Mouse (Mus musculus) MEL (cell line): ENCODE results near the gene Lgals7. TPM values are rescaled to one million over a fixed set of nuclear protein-coding genes. Genes with fewer than 3 reads are reported as not detected.

Source experiments
- DNase-seq: peaks from one replicate; pipeline ENCODE4 v3.0.0; 2011; ENCODE audit warnings: low read depth, low spot score
- H3K27ac ChIP-seq: 2 replicates; pipeline ENCODE4 v1.5.1; 2012; ENCODE audit warnings: low read depth, mild to moderate bottlenecking, control low read depth, low read length, moderate library complexity; ENCODE audit not compliant: control insufficient read depth
- H3K27me3 ChIP-seq, 2 experiments: fragments of 150-350 bp in 1 of 2; sonication (generic) in 1 of 2; 2 replicates each; pipeline ENCODE4 v1.6.1; 2012; ENCODE audit warnings: low read length in 2 of 2, mild to moderate bottlenecking in 2 of 2, improper control_type of control experiment in 1 of 2, moderate library complexity in 1 of 2; ENCODE audit not compliant: insufficient read depth in 2 of 2, control insufficient read depth in 1 of 2
- H3K36me3 ChIP-seq, 2 experiments: 2 replicates each; pipeline ENCODE4 v1.6.1; 2012 to 2014; ENCODE audit warnings: low read length in 2 of 2, improper control_type of control experiment in 1 of 2, inconsistent platforms in 1 of 2, mild to moderate bottlenecking in 1 of 2; ENCODE audit not compliant: insufficient read depth in 2 of 2, control insufficient read depth in 1 of 2
- H3K4me1 ChIP-seq, 2 experiments: fragments of 150-350 bp in 1 of 2; sonication (generic) in 1 of 2; 2 replicates each; pipeline ENCODE4 v1.6.1; 2012; ENCODE audit warnings: low read length in 2 of 2, improper control_type of control experiment in 1 of 2, mild to moderate bottlenecking in 1 of 2; ENCODE audit not compliant: insufficient read depth in 2 of 2, control insufficient read depth in 1 of 2
- H3K4me3 ChIP-seq, 2 experiments: fragments of 150-350 bp in 1 of 2; sonication (generic) in 1 of 2; 2 replicates each; pipeline ENCODE4 v1.5.1; 2012; ENCODE audit warnings: low read depth in 2 of 2, low read length in 2 of 2, mild to moderate bottlenecking in 2 of 2, moderate library complexity in 2 of 2, control low read depth in 1 of 2, improper control_type of control experiment in 1 of 2; ENCODE audit not compliant: control insufficient read depth in 1 of 2, insufficient read depth in 1 of 2
- H3K79me2 ChIP-seq: 2 replicates; pipeline ENCODE4 v1.6.1; 2012; ENCODE audit warnings: mild to moderate bottlenecking, low read length, moderate library complexity; ENCODE audit not compliant: control insufficient read depth, poor library complexity, insufficient read depth
- H3K9ac ChIP-seq: 2 replicates; pipeline ENCODE4 v1.6.1; 2012; ENCODE audit warnings: low read depth, mild to moderate bottlenecking, control low read depth, low read length, moderate library complexity; ENCODE audit not compliant: control insufficient read depth, poor library complexity, severe bottlenecking
- H3K9me3 ChIP-seq: fragments of 150-350 bp; sonication (generic); replicated peaks from 2 replicates; pipeline ENCODE4 v1.6.1; 2012; ENCODE audit warnings: mild to moderate bottlenecking, low read length, improper control_type of control experiment, moderate library complexity; ENCODE audit not compliant: insufficient read depth
- BHLHE40 ChIP-seq: IDR thresholded peaks from 2 replicates; pipeline ENCODE4 v1.6.1; 2012; ENCODE audit warnings: low read depth, mild to moderate bottlenecking, inconsistent platforms, low read length, improper control_type of control experiment, borderline replicate concordance
- CHD2 ChIP-seq: IDR thresholded peaks from 2 replicates; pipeline ENCODE4 v1.6.1; 2011; ENCODE audit warnings: low read length, improper control_type of control experiment
- E2F4 ChIP-seq: IDR thresholded peaks from 2 replicates; pipeline ENCODE4 v1.6.1; 2011; ENCODE audit warnings: low read depth, low read length, improper control_type of control experiment, borderline replicate concordance
- ELF1 ChIP-seq: IDR thresholded peaks from 2 replicates; pipeline ENCODE4 v1.6.1; 2014; ENCODE audit warnings: low read depth, mild to moderate bottlenecking, inconsistent platforms, low read length, improper control_type of control experiment, moderate library complexity
- EP300 ChIP-seq, 2 experiments: IDR thresholded peaks; 2 replicates each; pipeline ENCODE4 v1.6.1; 2011; ENCODE audit warnings: improper control_type of control experiment in 2 of 2, low read length in 2 of 2, low read depth in 1 of 2, mild to moderate bottlenecking in 1 of 2
- ETS1 ChIP-seq: IDR thresholded peaks from 2 replicates; pipeline ENCODE4 v1.6.1; 2012; ENCODE audit warnings: low read depth, mild to moderate bottlenecking, inconsistent platforms, low read length, improper control_type of control experiment, moderate library complexity
- GABPA ChIP-seq: IDR thresholded peaks from 2 replicates; pipeline ENCODE4 v1.6.1; 2012; ENCODE audit warnings: low read depth, mild to moderate bottlenecking, inconsistent platforms, low read length, improper control_type of control experiment, moderate library complexity
- GATA1 ChIP-seq: IDR thresholded peaks from 2 replicates; pipeline ENCODE4 v1.6.1; 2011; ENCODE audit warnings: low read depth, low read length, improper control_type of control experiment
- HCFC1 ChIP-seq: IDR thresholded peaks from 2 replicates; pipeline ENCODE4 v1.6.1; 2012; ENCODE audit warnings: low read depth, mild to moderate bottlenecking, inconsistent platforms, low read length, improper control_type of control experiment, moderate library complexity
- KAT2A ChIP-seq: conservative IDR thresholded peaks from 2 replicates; pipeline ENCODE4 v1.6.1; 2012; ENCODE audit warnings: low read depth, low read length, improper control_type of control experiment, inconsistent platforms
- MAFK ChIP-seq: IDR thresholded peaks from 2 replicates; pipeline ENCODE4 v1.6.1; 2011; ENCODE audit warnings: low read depth, mild to moderate bottlenecking, low read length, improper control_type of control experiment, borderline replicate concordance
- MXI1 ChIP-seq: IDR thresholded peaks from 2 replicates; pipeline ENCODE4 v1.6.1; 2011; ENCODE audit warnings: mild to moderate bottlenecking, low read depth, low read length, improper control_type of control experiment
- MYC ChIP-seq: IDR thresholded peaks from 2 replicates; pipeline ENCODE4 v1.6.1; 2011; ENCODE audit warnings: low read depth, mild to moderate bottlenecking, low read length, improper control_type of control experiment, moderate library complexity
- NELFE ChIP-seq: IDR thresholded peaks from 2 replicates; pipeline ENCODE4 v1.6.1; 2011; ENCODE audit warnings: low read depth, low read length, improper control_type of control experiment
- POLR2A ChIP-seq, 2 experiments: IDR thresholded peaks; 2 replicates each; pipeline ENCODE4 v1.6.1; 2011 to 2012; ENCODE audit warnings: low read length in 2 of 2, mild to moderate bottlenecking in 2 of 2, control low read depth in 1 of 2, improper control_type of control experiment in 1 of 2, low read depth in 1 of 2, moderate library complexity in 1 of 2; ENCODE audit not compliant: control insufficient read depth in 1 of 2, insufficient read depth in 1 of 2, poor library complexity in 1 of 2
- POLR2AphosphoS2 ChIP-seq: IDR thresholded peaks from 2 replicates; pipeline ENCODE4 v1.6.1; 2011; ENCODE audit warnings: low read length, improper control_type of control experiment
- SIN3A ChIP-seq: IDR thresholded peaks from 2 replicates; pipeline ENCODE4 v1.6.1; 2012; ENCODE audit warnings: low read length, improper control_type of control experiment, inconsistent platforms
- TAL1 ChIP-seq: IDR thresholded peaks from 2 replicates; pipeline ENCODE4 v1.6.1; 2012; ENCODE audit warnings: mild to moderate bottlenecking, inconsistent platforms, low read length, moderate library complexity, mixed read lengths
- TBP ChIP-seq: IDR thresholded peaks from 2 replicates; pipeline ENCODE4 v1.8.0; 2011; ENCODE audit warnings: low read depth, low read length, improper control_type of control experiment
- TCF12 ChIP-seq: IDR thresholded peaks from 2 replicates; pipeline ENCODE4 v1.6.1; 2014; ENCODE audit warnings: low read depth, mild to moderate bottlenecking, inconsistent platforms, low read length, improper control_type of control experiment, moderate library complexity
- UBTF ChIP-seq: IDR thresholded peaks from 2 replicates; pipeline ENCODE4 v1.6.1; 2012; ENCODE audit warnings: low read depth, mild to moderate bottlenecking, inconsistent platforms, low read length, improper control_type of control experiment, moderate library complexity, borderline replicate concordance; ENCODE audit not compliant: insufficient read depth
- ZC3H11A ChIP-seq: IDR thresholded peaks from 2 replicates; pipeline ENCODE4 v1.6.1; 2012; ENCODE audit warnings: low read depth, mild to moderate bottlenecking, inconsistent platforms, low read length, improper control_type of control experiment
- ZMIZ1 ChIP-seq: IDR thresholded peaks from 2 replicates; pipeline ENCODE4 v1.6.1; 2012; ENCODE audit warnings: low read depth, mild to moderate bottlenecking, inconsistent platforms, low read length, improper control_type of control experiment, moderate library complexity
- polyA plus RNA-seq, 2 experiments: library from polyadenylated mRNA; stranded (reverse) in 1 of 2; unstranded in 1 of 2; fragments of >175 nt in 1 of 2; fragments of >200 nt in 1 of 2; gene quantifications; 2 replicates each; pipeline versions ENCODE4 v1.2.1 to v1.2.4; 2012; ENCODE audit warnings: low replicate concordance in 2 of 2, low read depth in 1 of 2; ENCODE audit not compliant: insufficient read length in 2 of 2, insufficient read depth in 1 of 2, missing spikeins in 1 of 2
- total RNA-seq: library from RNA; depleted of rRNA; stranded (reverse); fragments of 300-350 nt; gene quantifications from 2 replicates; pipeline ENCODE4 v1.2.3, GENCODE M21; 2012

The Lgals7 gene
- total and polyA plus RNA-seq, 3 experiments = 27.7 to 138 TPM; not detected in 1

DNA sequence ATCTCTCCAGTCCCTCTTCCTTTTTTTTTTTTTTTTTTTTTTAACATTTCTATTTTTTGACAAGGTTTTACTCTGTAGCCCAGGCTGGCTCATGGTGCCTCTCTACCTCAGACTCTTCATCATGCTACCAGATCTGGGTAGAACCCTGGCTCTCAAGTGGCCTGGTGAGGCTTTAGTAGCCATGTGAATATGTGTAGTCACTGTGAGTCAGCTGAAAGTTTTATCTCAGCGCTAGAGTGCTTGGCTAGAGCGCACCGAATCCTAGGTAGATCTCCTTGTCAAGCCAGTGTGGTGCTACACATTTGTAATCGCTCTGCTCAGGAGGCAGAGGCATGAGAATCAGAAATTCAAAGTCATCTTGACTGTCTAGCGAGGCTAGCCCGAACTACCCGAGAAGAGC lies 13.5 kb downstream of the Lgals7 start (continued):
- TF ChIP-seq ELF1 = peak; percentile 38; the same call in 1 of the 2 replicates
- TF ChIP-seq UBTF = no peak
- TF ChIP-seq MXI1 = peak; percentile 39; the same call in 1 of the 2 replicates
- no peak for TF ChIP-seq CHD2
- TF ChIP-seq E2F4 = no peak
- TF ChIP-seq GABPA = peak; percentile 100
- TF ChIP-seq NELFE = no peak; the same call in 1 of the 2 replicates
- peak; percentile 73 for TF ChIP-seq TCF12
- TF ChIP-seq TAL1 = no peak
- TF ChIP-seq, all 39 proteins: peak for 18

DNA sequence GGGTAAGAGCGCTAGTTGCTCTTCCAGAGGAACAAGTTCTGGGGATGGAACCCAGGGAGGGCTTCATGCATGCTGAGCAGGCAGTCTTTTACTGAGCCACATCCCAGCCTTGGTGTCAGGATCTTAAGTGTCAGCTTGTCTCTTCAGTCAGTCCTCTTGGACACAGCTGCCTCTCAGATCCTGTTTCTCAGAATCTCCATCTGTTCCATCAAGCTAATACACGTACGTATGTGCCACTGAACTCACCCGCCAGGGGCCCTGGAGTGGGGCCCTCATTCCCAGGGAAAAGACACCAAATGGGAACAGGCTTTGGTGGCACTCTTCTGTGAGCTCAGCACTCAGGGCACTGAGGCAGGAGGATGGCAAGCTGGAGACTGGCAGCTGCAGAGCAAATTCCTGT lies 14.2 kb downstream of the Lgals7 start:
- Histone ChIP-seq H3K27ac (peak overlapping the region; percentile 53; the same call in 1 of the 2 replicates), H3K4me3 (no peak overlapping the region), H3K9me3 (no peaks in the 10 kb centered on the region), H3K36me3 (peaks cover 0 to 16% of the 10 kb centered on the region in 2 experiments; a peak in 2 of 4 replicates), H3K79me2 (no peaks in the 10 kb centered on the region), H3K4me1 (peaks cover 19 to 28% of the 10 kb centered on the region in 2 experiments), H3K9ac (peak overlapping the region; percentile 25; the same call in 1 of the 2 replicates), H3K27me3 (no peaks in the 10 kb centered on the region)
- TF ChIP-seq MYC (no peak), CHD2 (no peak), MXI1 (no peak), POLR2AphosphoS2 (no peak), ZC3H11A (no peak), KAT2A (no peak), TBP (no peak), GABPA (no peak), BHLHE40 (no peak), MAFK (no peak), EP300 (IDR thresholded peaks at IDR 0.05; ENCODE audit: low read depth in 1 of 2, low read length in 2 of 2) (no peak), ELF1 (no peak), GATA1 (no peak), ETS1 (no peak), SIN3A (no peak), HCFC1 (no peak), ZMIZ1 (no peak), E2F4 (no peak), NELFE (no peak), POLR2A (IDR thresholded peaks at IDR 0.05; ENCODE audit: control insufficient read depth in 1 of 2, insufficient read depth in 1 of 2, low read depth in 1 of 2, low read length in 2 of 2, poor library complexity in 1 of 2) (no peak)
- DNase-seq = peak; percentile 36
